Mouse (Mus musculus) brain, embryonic 14.5 days (tissue): ENCODE data around the gene Parvg.

Source experiments
- CTCF ChIP-seq: fragments of 200-500 bp; IDR thresholded peaks from 2 replicates; pipeline ENCODE4 v1.5.1; 2012; ENCODE audit warnings: inconsistent platforms, mild to moderate bottlenecking, moderate library complexity, borderline replicate concordance; ENCODE audit not compliant: insufficient read depth, insufficient read length; ENCODE audit errors: extremely low read depth
- POLR2A ChIP-seq: fragments of 200-500 bp; IDR thresholded peaks from 2 replicates; pipeline ENCODE4 v1.6.1; 2012; ENCODE audit warnings: mild to moderate bottlenecking, inconsistent platforms, borderline replicate concordance; ENCODE audit not compliant: poor library complexity, insufficient read depth, insufficient read length, severe bottlenecking; ENCODE audit errors: extremely low read depth

DNA sequence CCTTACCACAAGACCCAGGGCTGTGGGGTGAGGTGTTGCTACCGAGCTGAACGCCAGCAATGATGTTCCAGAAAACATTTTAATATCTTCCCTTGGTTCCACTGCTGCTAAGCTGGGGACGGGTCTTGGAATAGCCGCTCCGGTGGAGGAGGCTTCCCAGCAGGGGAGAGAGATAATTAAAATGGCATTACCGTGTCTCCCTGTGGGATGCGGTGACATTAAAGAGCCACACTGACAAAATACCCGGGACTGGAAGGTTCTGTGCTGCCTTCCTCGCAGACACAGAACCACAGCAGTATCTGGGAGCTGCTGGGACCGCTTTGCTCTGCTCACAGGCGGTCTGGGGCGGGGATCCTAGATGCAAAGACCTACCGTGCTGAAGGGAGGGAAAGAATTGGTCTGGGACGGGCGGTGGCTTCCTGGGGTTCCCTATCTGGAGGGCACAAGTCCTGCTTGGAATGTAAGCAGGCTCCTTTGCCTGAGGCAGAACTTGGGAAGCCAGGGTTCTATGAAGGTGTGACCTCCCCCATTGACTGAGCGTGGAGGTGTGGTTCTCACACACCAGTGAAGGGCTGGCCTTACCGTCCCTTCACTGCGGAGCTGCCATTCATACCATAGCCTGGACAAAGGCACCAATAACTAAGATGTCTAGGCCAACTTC lies 9.3 kb upstream of the Parvg start:
- TF ChIP-seq POLR2A (no peak), CTCF (no peak)
